Mouse (Mus musculus) neural tube, embryonic 12.5 days (tissue): ENCODE measurements at regions not wholly inside any gene's neighbourhood (a gene's known extent, or its start where the extent isn't known, plus 50 kb on each side); places are given as distances from the start of the nearest gene placed in this dataset.

Source experiments
- ATAC-seq: fragments of 200-750 bp; cut with Nextera tagmentation; 2 replicates; pipeline ENCODE4 v1.8.0; 2017; ENCODE audit warnings: low read depth, mild to moderate bottlenecking, moderate TSS enrichment, moderate library complexity; ENCODE audit not compliant: low FRiP score
- H3K27ac ChIP-seq: fragments of 300-500 bp; sonication (generic); 2 replicates; pipeline ENCODE4 v1.5.1; 2016
- H3K27me3 ChIP-seq: fragments of 300-500 bp; sonication (generic); replicated peaks from 2 replicates; pipeline ENCODE4 v1.6.1; 2016; ENCODE audit warnings: mild to moderate bottlenecking
- H3K36me3 ChIP-seq: fragments of 300-500 bp; sonication (generic); 2 replicates; pipeline ENCODE4 v1.6.1; 2016; ENCODE audit warnings: mild to moderate bottlenecking
- H3K4me1 ChIP-seq: fragments of 300-500 bp; sonication (generic); 2 replicates; pipeline ENCODE4 v1.6.1; 2016
- H3K4me2 ChIP-seq: fragments of 300-500 bp; sonication (generic); replicated peaks from 2 replicates; pipeline ENCODE4 v1.6.1; 2016; ENCODE audit warnings: mild to moderate bottlenecking
- H3K4me3 ChIP-seq: fragments of 300-500 bp; sonication (generic); 2 replicates; pipeline ENCODE4 v1.5.1; 2016
- H3K9ac ChIP-seq: fragments of 300-500 bp; sonication (generic); 2 replicates; pipeline ENCODE4 v1.6.1; 2016; ENCODE audit warnings: mild to moderate bottlenecking
- H3K9me3 ChIP-seq: fragments of 300-500 bp; sonication (generic); 2 replicates; pipeline ENCODE4 v1.6.1; 2016; ENCODE audit warnings: mild to moderate bottlenecking
- WGBS: fragments of 180-500 bp; shearing (Covaris S2); methylation state at CpG from one replicate; pipeline ENCODE4 v1.1.7; 2016; 5-methylcytosine and 5-hydroxymethylcytosine counted together

GRCm38 (mm10) chr13:110865902-110866512 is 388.8 kb upstream of the Actbl2 start:
- H3K9me3 ChIP-seq = no peaks in the 10 kb centered on the region
- no peak overlapping the region for H3K4me2 ChIP-seq
- no peaks in the 10 kb centered on the region for H3K36me3 ChIP-seq
- 66% methylated on average over 4 of the region's 4 CpGs for WGBS
- H3K9ac ChIP-seq = no peak overlapping the region
- no peak for ATAC-seq
- no peaks in the 10 kb centered on the region for H3K27me3 ChIP-seq
- H3K4me3 ChIP-seq = no peak overlapping the region
- no peaks in the 10 kb centered on the region for H3K4me1 ChIP-seq
- no peak overlapping the region for H3K27ac ChIP-seq

- H3K9me3 ChIP-seq = no peaks in the 10 kb centered on the region
- ATAC-seq = no peak
- no peaks in the 10 kb centered on the region for H3K36me3 ChIP-seq
- 52% methylated on average over 2 of the region's 2 CpGs for WGBS
- H3K4me3 ChIP-seq = no peak overlapping the region
- no peaks in the 10 kb centered on the region for H3K4me1 ChIP-seq
- H3K27ac ChIP-seq = no peak overlapping the region
- no peaks in the 10 kb centered on the region for H3K27me3 ChIP-seq
- no peak overlapping the region for H3K9ac ChIP-seq
- no peak overlapping the region for H3K4me2 ChIP-seq
These were observed 388.1 kb upstream of the Actbl2 start for GRCm38 (mm10) chr13:110866713-110867112.

- Histone ChIP-seq H3K27ac (no peak overlapping the region), H3K4me3 (no peak overlapping the region), H3K9me3 (no peaks in the 10 kb centered on the region), H3K4me1 (0 out of 2 replicates have a peak, but pooled peaks cover 4% of the 10 kb centered on the region), H3K36me3 (no peaks in the 10 kb centered on the region), H3K27me3 (no peaks in the 10 kb centered on the region), H3K4me2 (no peak overlapping the region), H3K9ac (no peak overlapping the region)
- 21% methylated on average over 4 of the region's 4 CpGs for WGBS
- no peak for ATAC-seq
These were observed 383.6 kb upstream of the Actbl2 start for GRCm38 (mm10) chr13:110871125-110871775.

- H3K27me3 ChIP-seq = no peaks in the 10 kb centered on the region
- 0 out of 2 replicates have a peak, but pooled peaks cover 4% of the 10 kb centered on the region for H3K4me1 ChIP-seq
- no peak for ATAC-seq
- 25% methylated on average over 1 of the region's 1 CpGs for WGBS
- no peak overlapping the region for H3K4me3 ChIP-seq
- H3K36me3 ChIP-seq = no peaks in the 10 kb centered on the region
- no peak overlapping the region for H3K27ac ChIP-seq
- H3K9me3 ChIP-seq = no peaks in the 10 kb centered on the region
- H3K9ac ChIP-seq = no peak overlapping the region
- H3K4me2 ChIP-seq = no peak overlapping the region
These were observed 383.1 kb upstream of the Actbl2 start for GRCm38 (mm10) chr13:110871776-110872135.

GRCm38 (mm10) chr13:110881573-110881972 is 373.2 kb upstream of the Actbl2 start:
- Histone ChIP-seq H3K27me3 (no peaks in the 10 kb centered on the region), H3K4me1 (no peaks in the 10 kb centered on the region), H3K27ac (no peak overlapping the region), H3K36me3 (no peaks in the 10 kb centered on the region), H3K9me3 (no peaks in the 10 kb centered on the region), H3K4me3 (no peak overlapping the region), H3K9ac (no peak overlapping the region), H3K4me2 (no peak overlapping the region)
- 91% methylated on average over 3 of the region's 3 CpGs for whole genome bisulfite sequencing
- ATAC-seq = no peak

- no peak overlapping the region for H3K4me2 ChIP-seq
- H3K4me1 ChIP-seq = no peaks in the 10 kb centered on the region
- no peak for ATAC-seq
- H3K9me3 ChIP-seq = no peaks in the 10 kb centered on the region
- H3K27me3 ChIP-seq = no peaks in the 10 kb centered on the region
- no peaks in the 10 kb centered on the region for H3K36me3 ChIP-seq
- H3K27ac ChIP-seq = no peak overlapping the region
- WGBS = 66% methylated on average over 3 of the region's 3 CpGs
- H3K9ac ChIP-seq = no peak overlapping the region
- no peak overlapping the region for H3K4me3 ChIP-seq
These were observed 372.6 kb upstream of the Actbl2 start for GRCm38 (mm10) chr13:110882173-110882572.

GRCm38 (mm10) chr13:110882661-110883172 is 372.1 kb upstream of the Actbl2 start:
- H3K4me1 ChIP-seq = no peaks in the 10 kb centered on the region
- ATAC-seq = no peak
- H3K9me3 ChIP-seq = no peaks in the 10 kb centered on the region
- H3K4me2 ChIP-seq = no peak overlapping the region
- no peaks in the 10 kb centered on the region for H3K27me3 ChIP-seq
- H3K27ac ChIP-seq = no peak overlapping the region
- no peak overlapping the region for H3K4me3 ChIP-seq
- no peak overlapping the region for H3K9ac ChIP-seq
- H3K36me3 ChIP-seq = no peaks in the 10 kb centered on the region
- 80% methylated on average over 10 of the region's 10 CpGs for WGBS

GRCm38 (mm10) chr13:110893909-110894308 is 360.9 kb upstream of the Actbl2 start:
- no peak for ATAC-seq
- H3K9me3 ChIP-seq = no peaks in the 10 kb centered on the region
- no peak overlapping the region for H3K27ac ChIP-seq
- no peak overlapping the region for H3K4me3 ChIP-seq
- no peaks in the 10 kb centered on the region for H3K36me3 ChIP-seq
- H3K4me1 ChIP-seq = no peaks in the 10 kb centered on the region
- no peaks in the 10 kb centered on the region for H3K27me3 ChIP-seq
- 72% methylated on average over 6 of the region's 6 CpGs for WGBS
- H3K9ac ChIP-seq = no peak overlapping the region
- H3K4me2 ChIP-seq = no peak overlapping the region

- H3K9ac ChIP-seq = no peak overlapping the region
- no peak overlapping the region for H3K4me2 ChIP-seq
- H3K27ac ChIP-seq = no peak overlapping the region
- WGBS = 70% methylated on average over 6 of the region's 6 CpGs
- H3K9me3 ChIP-seq = no peaks in the 10 kb centered on the region
- ATAC-seq = no peak
- no peaks in the 10 kb centered on the region for H3K27me3 ChIP-seq
- H3K4me1 ChIP-seq = no peaks in the 10 kb centered on the region
- H3K36me3 ChIP-seq = no peaks in the 10 kb centered on the region
- H3K4me3 ChIP-seq = no peak overlapping the region
These were observed 359.5 kb upstream of the Actbl2 start for GRCm38 (mm10) chr13:110895349-110895748.

- no peaks in the 10 kb centered on the region for H3K36me3 ChIP-seq
These were observed 358.9 kb upstream of the Actbl2 start for GRCm38 (mm10) chr13:110895900-110896299.

GRCm38 (mm10) chr13:110897621-110898020 is 357.2 kb upstream of the Actbl2 start:
- H3K9ac ChIP-seq = no peak overlapping the region
- no peaks in the 10 kb centered on the region for H3K36me3 ChIP-seq
- H3K4me1 ChIP-seq = no peaks in the 10 kb centered on the region
- H3K27ac ChIP-seq = no peak overlapping the region
- ATAC-seq = no peak
- H3K4me3 ChIP-seq = no peak overlapping the region
- 76% methylated on average over 4 of the region's 4 CpGs for WGBS
- no peaks in the 10 kb centered on the region for H3K27me3 ChIP-seq
- H3K4me2 ChIP-seq = no peak overlapping the region
- no peaks in the 10 kb centered on the region for H3K9me3 ChIP-seq

More at GRCm38 (mm10) chr13:110895900-110896299, 358.9 kb upstream of the Actbl2 start:
- 75% methylated on average over 8 of the region's 8 CpGs for WGBS
- no peak overlapping the region for H3K27ac ChIP-seq
- no peaks in the 10 kb centered on the region for H3K9me3 ChIP-seq
- no peak overlapping the region for H3K4me3 ChIP-seq
- no peak overlapping the region for H3K4me2 ChIP-seq
- H3K27me3 ChIP-seq = no peaks in the 10 kb centered on the region
- no peak for ATAC-seq
- no peaks in the 10 kb centered on the region for H3K4me1 ChIP-seq
- H3K9ac ChIP-seq = no peak overlapping the region

GRCm38 (mm10) chr13:110902994-110903644 is 351.7 kb upstream of the Actbl2 start:
- H3K27me3 ChIP-seq = no peaks in the 10 kb centered on the region
- H3K4me3 ChIP-seq = no peak overlapping the region
- no peak for ATAC-seq
- H3K36me3 ChIP-seq = no peaks in the 10 kb centered on the region
- no peaks in the 10 kb centered on the region for H3K9me3 ChIP-seq
- 73% methylated on average over 7 of the region's 7 CpGs for WGBS
- H3K4me2 ChIP-seq = no peak overlapping the region
- no peaks in the 10 kb centered on the region for H3K4me1 ChIP-seq
- no peak overlapping the region for H3K9ac ChIP-seq
- H3K27ac ChIP-seq = no peak overlapping the region
